Mouse (Mus musculus): ENCODE results near the gene Chga.

DNA sequence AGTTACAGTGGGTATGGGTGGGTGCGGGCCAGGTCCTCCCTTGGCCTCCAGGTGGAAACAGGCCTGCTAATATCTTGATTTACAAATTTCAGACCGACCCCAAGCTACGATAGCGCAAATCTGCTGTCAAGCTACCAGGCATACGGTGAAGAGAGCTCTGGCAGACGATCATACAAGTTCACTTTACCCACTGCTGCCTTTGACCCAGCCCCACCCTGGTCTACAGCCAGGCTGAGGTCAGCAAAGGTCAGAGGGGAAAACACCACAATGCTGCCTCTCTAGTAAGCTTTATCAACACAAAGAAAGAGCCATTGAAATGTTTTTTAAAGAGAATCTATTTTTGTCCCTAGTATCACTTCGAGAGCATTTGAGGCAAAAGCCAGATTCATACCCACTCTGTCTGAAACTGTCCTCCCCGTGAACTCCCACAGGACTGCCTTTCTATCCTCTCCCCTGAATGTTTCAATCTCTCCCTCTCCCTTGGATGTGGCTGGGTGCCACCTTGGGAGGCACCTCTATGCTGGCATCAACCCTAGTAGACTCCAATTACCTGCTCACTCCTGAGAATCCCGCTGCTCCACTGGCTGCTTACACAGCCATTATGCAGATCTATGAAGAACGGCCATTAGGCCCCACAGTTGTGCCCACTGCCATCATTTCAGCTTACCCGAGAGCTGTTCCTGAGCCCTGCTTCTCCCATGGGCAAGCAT lies 53.2 kb downstream of the Chga start:
- TF ChIP-seq CTCF (IDR thresholded peaks at IDR 0.05; ENCODE audit: extremely low read depth, insufficient read depth, insufficient read length, insufficient replicate concordance) (no peak), POLR2A (IDR thresholded peaks at IDR 0.05; ENCODE audit: low read depth, low read length) (no peak)
